Mouse (Mus musculus) embryonic fibroblast, embryonic 13.5 days (primary cell): ENCODE measurements around the gene Ing2. TPM values are rescaled to one million over a fixed set of nuclear protein-coding genes. Genes with fewer than 3 reads are reported as not detected.

Experiments
- H3K27ac ChIP-seq: 2 replicates; pipeline ENCODE4 v1.5.1; 2012; ENCODE audit warnings: low read length, control low read depth, inconsistent platforms; ENCODE audit not compliant: insufficient read depth
- H3K4me1 ChIP-seq: 2 replicates; pipeline ENCODE4 v1.6.1; 2011; ENCODE audit warnings: low read length; ENCODE audit not compliant: control insufficient read depth, insufficient read depth
- H3K4me3 ChIP-seq: 2 replicates; pipeline ENCODE4 v1.5.1; 2011; ENCODE audit warnings: mild to moderate bottlenecking, control low read depth, low read length; ENCODE audit not compliant: insufficient read depth
- CTCF ChIP-seq: IDR thresholded peaks from 2 replicates; pipeline ENCODE4 v1.5.1; 2011; ENCODE audit warnings: mild to moderate bottlenecking, control low read depth, low read length, moderate library complexity, borderline replicate concordance; ENCODE audit not compliant: insufficient read depth
- POLR2A ChIP-seq: IDR thresholded peaks from 2 replicates; pipeline ENCODE4 v1.6.1; 2011; ENCODE audit warnings: low read depth, mild to moderate bottlenecking, control low read depth, low read length, moderate library complexity
- polyA plus RNA-seq: library from polyadenylated mRNA; stranded (reverse); fragments of >200 nt; gene quantifications from 2 replicates; pipeline ENCODE4 v1.2.4, GENCODE M21; 2011; ENCODE audit warnings: low read depth; ENCODE audit not compliant: missing spikeins, insufficient read length

The Ing2 gene
- polyA plus RNA-seq, 1 experiment, result 24.4 TPM

GRCm38 (mm10) chr8:47695431-47696105 lies 20.2 kb upstream of the Ing2 start:
- Histone ChIP-seq H3K27ac (no peak overlapping the region), H3K4me1 (no peaks in the 10 kb centered on the region), H3K4me3 (no peak overlapping the region)
- TF ChIP-seq CTCF, result no peak
- no peak for TF ChIP-seq POLR2A

GRCm38 (mm10) chr8:47693119-47693518 lies 17.8 kb upstream of the Ing2 start:
- 0 out of 2 replicates have a peak, but pooled peaks have one; percentile 21 for TF ChIP-seq CTCF
- no peak for TF ChIP-seq POLR2A
- H3K4me1 ChIP-seq, result no peaks in the 10 kb centered on the region
- no peak overlapping the region for H3K27ac ChIP-seq
- no peak overlapping the region for H3K4me3 ChIP-seq

GRCm38 (mm10) chr8:47691831-47692230 lies 16.5 kb upstream of the Ing2 start:
- Histone ChIP-seq H3K4me3 (no peak overlapping the region), H3K4me1 (no peaks in the 10 kb centered on the region), H3K27ac (no peak overlapping the region)
- no peak for TF ChIP-seq CTCF
- no peak for TF ChIP-seq POLR2A

DNA sequence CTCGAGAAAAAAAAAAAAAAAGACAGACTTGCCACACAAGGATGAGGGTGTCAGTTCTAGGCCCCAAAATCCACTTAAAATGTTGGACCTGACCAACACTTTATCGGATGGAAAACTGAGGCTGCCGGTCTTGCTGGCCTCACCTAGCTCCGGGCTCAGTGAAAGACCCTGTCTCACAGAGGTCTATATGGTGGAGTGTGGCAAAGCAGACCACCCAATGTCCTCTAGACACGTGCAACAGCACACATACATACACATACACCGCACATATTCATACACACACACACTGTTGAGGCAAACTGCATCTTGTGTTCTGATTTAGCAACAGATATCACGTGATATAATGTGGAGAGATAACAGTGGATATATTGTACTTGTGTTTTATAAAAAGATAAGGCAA lies 15.9 kb upstream of the Ing2 start:
- TF ChIP-seq CTCF (no peak), POLR2A (no peak)
- Histone ChIP-seq H3K27ac (no peak overlapping the region), H3K4me3 (no peak overlapping the region), H3K4me1 (no peaks in the 10 kb centered on the region)

- H3K27ac ChIP-seq, result no peak overlapping the region
- H3K4me3 ChIP-seq, result no peak overlapping the region
- H3K4me1 ChIP-seq, result no peaks in the 10 kb centered on the region
- TF ChIP-seq CTCF (no peak), POLR2A (no peak)
Measured at GRCm38 (mm10) chr8:47690674-47691078, 15.3 kb upstream of the Ing2 start.

DNA sequence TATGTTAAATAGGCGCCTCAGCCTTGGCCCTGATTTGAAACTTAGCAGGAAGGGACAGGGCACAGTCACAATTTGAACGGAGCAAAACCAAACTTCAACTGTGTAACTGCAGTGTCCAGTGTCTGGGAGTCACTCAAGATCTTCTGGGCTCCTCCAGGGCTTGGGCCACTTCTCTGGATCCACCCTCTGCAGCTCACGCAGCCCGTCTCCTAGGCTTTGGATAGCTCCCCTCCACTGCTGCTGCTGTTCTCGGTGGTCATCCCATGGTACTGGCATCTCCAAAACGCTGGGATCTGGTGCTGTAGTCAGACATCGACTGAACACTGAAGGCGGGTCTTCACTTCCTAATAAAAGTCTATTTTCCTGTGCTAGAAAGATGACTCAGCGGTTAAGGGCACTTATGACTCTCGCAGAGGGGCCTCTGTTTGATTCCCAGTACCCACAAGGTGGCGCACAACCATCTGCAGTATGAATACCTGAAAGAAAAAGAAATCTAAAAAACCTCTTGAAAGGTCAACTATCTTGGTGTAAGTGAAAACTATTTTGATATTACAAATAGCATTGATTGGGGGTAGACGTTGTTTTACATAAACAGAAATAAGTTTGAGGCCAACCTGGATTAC lies 14.5 kb upstream of the Ing2 start:
- Histone ChIP-seq H3K4me3 (no peak overlapping the region), H3K27ac (no peak overlapping the region), H3K4me1 (no peaks in the 10 kb centered on the region)
- no peak for TF ChIP-seq CTCF
- no peak for TF ChIP-seq POLR2A

- H3K27ac ChIP-seq, result no peak overlapping the region
- TF ChIP-seq POLR2A (no peak), CTCF (no peak)
- no peak overlapping the region for H3K4me3 ChIP-seq
- H3K4me1 ChIP-seq, result no peaks in the 10 kb centered on the region
Measured at GRCm38 (mm10) chr8:47684441-47684840, 9.1 kb upstream of the Ing2 start.

- no peaks in the 10 kb centered on the region for H3K4me1 ChIP-seq
- no peak overlapping the region for H3K27ac ChIP-seq
- TF ChIP-seq POLR2A (no peak), CTCF (no peak)
- H3K4me3 ChIP-seq, result no peak overlapping the region
Measured at GRCm38 (mm10) chr8:47683994-47684393, 8.6 kb upstream of the Ing2 start.

- Histone ChIP-seq H3K4me1 (no peaks in the 10 kb centered on the region), H3K27ac (no peak overlapping the region), H3K4me3 (no peak overlapping the region)
- no peak for TF ChIP-seq POLR2A
- TF ChIP-seq CTCF, result no peak
Measured at GRCm38 (mm10) chr8:47680306-47680705, 5.0 kb upstream of the Ing2 start.

- Histone ChIP-seq H3K4me1 (no peaks in the 10 kb centered on the region), H3K27ac (no peak overlapping the region), H3K4me3 (no peak overlapping the region)
- TF ChIP-seq POLR2A (no peak), CTCF (no peak)
Measured at GRCm38 (mm10) chr8:47679603-47680002, 4.2 kb upstream of the Ing2 start.

DNA sequence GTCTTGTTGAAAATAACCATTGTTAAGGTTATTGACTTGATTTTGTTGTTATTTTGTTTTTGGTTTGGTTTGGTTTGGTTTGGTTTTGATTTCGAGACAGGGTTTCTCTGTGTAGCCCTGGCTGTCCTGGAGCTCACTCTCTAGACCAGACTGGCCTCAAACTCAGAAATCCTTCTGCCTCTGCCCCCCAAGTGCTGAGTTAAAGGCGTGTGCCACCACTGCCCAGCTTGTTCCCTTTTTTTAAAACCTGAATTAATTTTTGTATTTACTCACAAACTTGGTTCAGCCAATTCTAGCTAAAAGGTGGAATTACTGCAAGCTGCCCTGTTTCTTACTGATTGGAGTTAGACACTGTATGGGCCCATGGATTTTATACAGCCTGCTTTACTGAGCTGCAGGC lies 1.3 kb upstream of the Ing2 start:
- TF ChIP-seq CTCF (no peak), POLR2A (no peak)
- H3K4me1 ChIP-seq, result no peaks in the 10 kb centered on the region
- H3K27ac ChIP-seq, result no peak overlapping the region
- peak overlapping the region; percentile 7; the same call in 1 of the 2 replicates for H3K4me3 ChIP-seq
